Mouse (Mus musculus) kidney, embryonic 14.5 days (tissue): ENCODE results near the gene Gpx6. TPM values are rescaled to one million over a fixed set of nuclear protein-coding genes. Genes with fewer than 3 reads are reported as not detected.

Experiments
- ATAC-seq: fragments of 200-750 bp; cut with Nextera tagmentation; 2 replicates; pipeline ENCODE4 v1.8.0; 2017; ENCODE audit warnings: moderate number of reproducible peaks, mild to moderate bottlenecking, moderate TSS enrichment, moderate library complexity; ENCODE audit not compliant: low FRiP score, low TSS enrichment
- H3K27ac ChIP-seq: fragments of 300-500 bp; sonication (generic); 2 replicates; pipeline ENCODE4 v1.5.1; 2014; ENCODE audit warnings: low read depth, mild to moderate bottlenecking, low read length, moderate library complexity, mixed read lengths
- H3K27me3 ChIP-seq: fragments of 300-500 bp; sonication (generic); 2 replicates; pipeline ENCODE4 v1.6.1; 2014; ENCODE audit warnings: mild to moderate bottlenecking, low read length; ENCODE audit not compliant: control insufficient read depth, insufficient read depth
- H3K36me3 ChIP-seq: fragments of 300-500 bp; sonication (generic); 2 replicates; pipeline ENCODE4 v1.6.1; 2014; ENCODE audit warnings: low read length, mixed read lengths; ENCODE audit not compliant: control insufficient read depth, insufficient read depth
- H3K4me1 ChIP-seq: fragments of 300-500 bp; sonication (generic); 2 replicates; pipeline ENCODE4 v1.6.1; 2014; ENCODE audit warnings: low read length, mixed read lengths; ENCODE audit not compliant: control insufficient read depth, insufficient read depth
- H3K4me2 ChIP-seq: fragments of 300-500 bp; sonication (generic); replicated peaks from 2 replicates; pipeline ENCODE4 v1.6.1; 2014; ENCODE audit warnings: low read depth, mild to moderate bottlenecking, low read length
- H3K4me3 ChIP-seq: fragments of 300-500 bp; sonication (generic); 2 replicates; pipeline ENCODE4 v1.5.1; 2014; ENCODE audit warnings: mild to moderate bottlenecking, low read length
- H3K9ac ChIP-seq: fragments of 300-500 bp; sonication (generic); 2 replicates; pipeline ENCODE4 v1.6.1; 2014; ENCODE audit warnings: low read depth, mild to moderate bottlenecking, low read length, moderate library complexity
- H3K9me3 ChIP-seq: fragments of 300-500 bp; sonication (generic); 2 replicates; pipeline ENCODE4 v1.6.1; 2016; ENCODE audit warnings: low read length; ENCODE audit not compliant: control insufficient read depth
- WGBS: fragments of 180-500 bp; shearing (Covaris S2); extraction: QIAGEN DNeasy Blood & Tissue Kit; methylation state at CpG from one replicate; pipeline ENCODE4 v1.1.7; 2014; 5-methylcytosine and 5-hydroxymethylcytosine counted together
- polyA plus RNA-seq: library from polyadenylated mRNA; unstranded; fragments of >200 nt; fragmentation: Nextera tagmentation; extraction: Ambion mirVana; gene quantifications from 2 replicates; pipeline ENCODE4 v1.2.1, GENCODE M21; 2014

The Gpx6 gene
- polyA plus RNA-seq, 1 experiment from 2014 or later, result 3.9 TPM

DNA sequence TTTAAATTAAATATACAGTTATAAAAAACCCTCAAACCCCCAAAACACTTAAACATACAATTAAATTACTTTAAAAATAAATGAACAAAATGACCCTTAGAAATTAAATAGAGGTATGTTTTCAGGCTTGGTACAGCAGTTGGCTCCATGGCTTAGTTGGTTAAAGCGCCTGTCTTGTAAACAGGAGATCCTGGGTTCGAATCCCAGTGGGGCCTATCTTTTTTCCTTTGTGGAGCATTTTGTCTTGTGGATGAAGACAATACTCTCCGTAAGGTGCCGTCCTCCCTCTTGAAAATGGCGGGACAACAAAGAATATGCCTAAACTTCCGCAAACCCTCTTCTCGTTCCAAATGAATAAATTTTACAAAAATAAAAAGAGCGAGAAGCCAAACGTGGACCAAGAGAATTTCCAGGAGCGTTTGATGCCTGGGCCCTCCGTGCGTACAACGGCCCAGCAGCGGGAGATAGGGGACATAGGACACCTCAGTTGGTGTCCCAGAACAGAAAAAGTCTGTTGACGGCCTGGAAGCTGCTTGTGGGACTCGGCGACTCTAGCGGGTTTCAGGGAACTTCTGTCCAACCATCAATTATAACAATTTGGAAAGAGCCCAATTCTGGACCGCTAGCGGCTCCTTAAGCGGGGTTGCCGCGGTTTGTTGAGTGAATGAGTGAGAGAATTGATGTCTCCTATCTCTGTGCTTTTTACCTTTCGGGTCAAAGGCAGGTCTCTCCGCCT, 35.9 kb upstream of the Gpx6 start:
- Histone ChIP-seq H3K4me1 (no peaks in the 10 kb centered on the region), H3K9ac (peak overlapping the region; percentile 50; the same call in 1 of the 2 replicates), H3K27ac (no peak overlapping the region), H3K4me3 (peak overlapping the region; percentile 49), H3K27me3 (peaks cover 3% of the 10 kb centered on the region; the same call in 1 of the 2 replicates), H3K9me3 (no peaks in the 10 kb centered on the region), H3K36me3 (no peaks in the 10 kb centered on the region), H3K4me2 (peak overlapping the region; percentile 76)
- ATAC-seq, result peak; percentile 79
- under 1% methylated on average over 25 of the region's 25 CpGs for WGBS

DNA sequence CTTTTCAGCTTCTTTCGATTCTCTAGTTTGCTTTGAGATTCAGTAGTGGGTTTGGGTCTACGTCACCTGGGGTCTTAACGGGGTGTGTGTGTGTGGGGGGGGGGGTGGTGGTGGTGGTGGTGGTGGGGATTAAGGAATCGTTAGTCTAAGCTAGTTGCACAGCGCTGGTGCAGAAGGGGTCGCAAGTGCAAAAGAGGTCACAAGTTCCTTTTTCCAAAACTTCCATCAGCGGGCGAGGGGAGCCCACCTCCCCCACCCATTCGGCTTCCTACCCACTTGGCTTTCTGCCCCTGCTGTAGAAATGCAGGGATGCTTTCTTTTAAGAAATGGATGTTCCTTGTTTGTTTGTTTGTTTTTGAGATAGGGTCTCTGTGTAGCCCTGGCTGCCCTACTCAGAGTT, 35.4 kb upstream of the Gpx6 start:
- H3K27ac ChIP-seq, result no peak overlapping the region
- peaks cover 3% of the 10 kb centered on the region for H3K27me3 ChIP-seq
- no peaks in the 10 kb centered on the region for H3K9me3 ChIP-seq
- H3K36me3 ChIP-seq, result no peaks in the 10 kb centered on the region
- peak overlapping the region; percentile 49 for H3K4me3 ChIP-seq
- ATAC-seq, result no peak
- no peaks in the 10 kb centered on the region for H3K4me1 ChIP-seq
- peak overlapping the region; percentile 76 for H3K4me2 ChIP-seq
- H3K9ac ChIP-seq, result peak overlapping the region; percentile 50
- 3% methylated on average over 9 of the region's 9 CpGs for WGBS

DNA sequence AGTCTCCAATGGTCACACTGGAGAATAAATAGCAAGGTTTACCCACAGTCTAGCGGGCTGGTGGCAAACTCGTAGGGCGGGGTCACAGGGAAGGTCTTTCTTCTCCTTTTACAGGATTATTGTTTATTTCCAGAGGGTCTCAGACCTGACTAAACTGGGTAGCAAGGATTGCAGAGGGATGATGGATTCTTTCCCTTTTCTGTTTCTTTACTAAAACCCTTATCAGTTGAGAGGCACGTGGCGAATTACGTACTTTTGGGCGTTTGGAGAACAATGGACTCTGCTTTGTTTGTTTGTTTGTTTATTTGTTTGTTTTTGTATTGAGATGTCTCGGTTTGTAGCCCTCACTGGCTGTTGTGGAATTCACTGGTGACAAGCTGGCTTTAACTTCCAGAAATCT, 32.8 kb upstream of the Gpx6 start:
- Histone ChIP-seq H3K9ac (peak overlapping the region; percentile 42; the same call in 1 of the 2 replicates), H3K27ac (no peak overlapping the region)
- no peak for ATAC-seq

DNA sequence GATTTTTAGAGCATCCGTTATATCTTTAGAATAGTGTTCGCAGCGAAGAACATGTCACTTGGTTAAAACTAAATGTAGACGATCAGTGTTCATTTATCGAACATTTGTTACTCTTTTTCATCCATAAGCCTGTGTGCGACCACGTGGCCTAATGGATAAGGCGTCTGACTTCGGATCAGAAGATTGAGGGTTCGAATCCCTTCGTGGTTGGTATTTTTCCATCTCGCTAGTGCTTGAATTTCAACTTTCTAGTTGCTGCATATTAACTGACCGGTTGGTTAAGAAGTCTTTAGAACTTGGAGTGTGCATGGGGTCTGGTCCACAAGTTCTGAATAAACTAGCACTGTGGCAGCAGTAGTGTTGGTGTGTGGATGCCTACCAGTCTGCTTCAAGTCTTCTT, 32.4 kb upstream of the Gpx6 start:
- Histone ChIP-seq H3K4me1 (no peaks in the 10 kb centered on the region), H3K27me3 (peaks cover 3% of the 10 kb centered on the region), H3K4me3 (peak overlapping the region; percentile 47), H3K4me2 (peak overlapping the region; percentile 54), H3K36me3 (no peaks in the 10 kb centered on the region), H3K9me3 (no peaks in the 10 kb centered on the region), H3K27ac (no peak overlapping the region), H3K9ac (peak overlapping the region; percentile 42; the same call in 1 of the 2 replicates)
- WGBS, result 1% methylated on average over 13 of the region's 13 CpGs
- peak; percentile 66 for ATAC-seq

More for the DNA sequence above, 32.8 kb upstream of the Gpx6 start:
- H3K4me2 ChIP-seq, result peak overlapping the region; percentile 54
- peaks cover 3% of the 10 kb centered on the region for H3K27me3 ChIP-seq
- no peaks in the 10 kb centered on the region for H3K9me3 ChIP-seq
- H3K36me3 ChIP-seq, result no peaks in the 10 kb centered on the region
- WGBS, result 8% methylated on average over 8 of the region's 8 CpGs
- no peaks in the 10 kb centered on the region for H3K4me1 ChIP-seq
- H3K4me3 ChIP-seq, result peak overlapping the region; percentile 47

DNA sequence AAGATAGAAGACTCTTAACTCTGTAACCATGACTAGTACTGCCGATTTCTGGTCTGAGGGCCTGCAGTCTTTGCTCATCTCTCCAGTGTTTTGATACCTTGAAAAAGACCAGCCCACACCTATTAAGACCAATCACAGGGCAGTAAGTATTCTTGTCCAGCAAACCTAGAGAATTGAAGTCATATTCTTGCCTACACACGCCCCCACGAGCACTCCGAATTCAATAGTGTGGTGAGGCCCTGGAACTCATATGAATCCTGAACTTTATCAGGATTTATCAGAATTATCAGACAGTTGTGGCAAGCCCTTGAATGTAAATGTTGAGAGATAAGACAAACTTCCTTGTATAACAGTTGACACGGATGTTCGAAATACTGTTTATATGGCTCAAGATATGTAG, 19.3 kb upstream of the Gpx6 start, which contains the start of gene Gpx5:
Gpx5 (minus strand) TSS at position 101 of the 400 bp plus-strand sequence.
- no peaks in the 10 kb centered on the region for H3K4me1 ChIP-seq
- no peak within 1 kb of the TSS for H3K4me3 ChIP-seq
- H3K9ac ChIP-seq, result no peak within 1 kb of the TSS
- no peak within 1 kb of the TSS for H3K27ac ChIP-seq
- ATAC-seq, result no peak
- no peaks in the 10 kb centered on the region for H3K27me3 ChIP-seq
- H3K4me2 ChIP-seq, result no peak within 1 kb of the TSS
- no peaks in the 10 kb centered on the region for H3K36me3 ChIP-seq
- no peaks in the 10 kb centered on the region for H3K9me3 ChIP-seq
- 93% methylated on average over 6 of the region's 6 CpGs for WGBS

DNA sequence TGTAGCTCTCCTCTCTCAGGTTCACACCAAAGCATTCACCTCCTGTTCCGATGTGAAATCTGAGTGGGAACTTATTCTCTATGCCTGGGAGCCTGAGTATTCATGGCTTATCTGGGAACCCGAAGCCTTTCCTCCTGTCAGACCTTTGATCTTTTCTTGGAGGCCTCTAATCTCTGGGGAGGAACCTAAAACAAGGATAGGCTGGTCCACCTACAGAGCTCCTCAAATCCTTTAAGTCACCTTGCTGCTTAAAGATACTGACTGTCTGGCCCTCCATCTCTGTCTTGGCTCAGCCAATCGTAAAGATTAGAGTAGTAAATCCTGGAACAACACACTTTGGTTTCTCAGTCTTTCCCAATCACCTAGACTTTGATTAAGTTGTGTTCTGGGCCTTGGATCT, 13.4 kb upstream of the Gpx6 start:
- no peak for ATAC-seq
- Histone ChIP-seq H3K4me2 (no peak overlapping the region), H3K4me3 (no peak overlapping the region), H3K9me3 (no peaks in the 10 kb centered on the region), H3K27ac (no peak overlapping the region), H3K9ac (no peak overlapping the region), H3K4me1 (no peaks in the 10 kb centered on the region), H3K27me3 (no peaks in the 10 kb centered on the region), H3K36me3 (no peaks in the 10 kb centered on the region)
- 21% methylated on average over 3 of the region's 3 CpGs for WGBS

DNA sequence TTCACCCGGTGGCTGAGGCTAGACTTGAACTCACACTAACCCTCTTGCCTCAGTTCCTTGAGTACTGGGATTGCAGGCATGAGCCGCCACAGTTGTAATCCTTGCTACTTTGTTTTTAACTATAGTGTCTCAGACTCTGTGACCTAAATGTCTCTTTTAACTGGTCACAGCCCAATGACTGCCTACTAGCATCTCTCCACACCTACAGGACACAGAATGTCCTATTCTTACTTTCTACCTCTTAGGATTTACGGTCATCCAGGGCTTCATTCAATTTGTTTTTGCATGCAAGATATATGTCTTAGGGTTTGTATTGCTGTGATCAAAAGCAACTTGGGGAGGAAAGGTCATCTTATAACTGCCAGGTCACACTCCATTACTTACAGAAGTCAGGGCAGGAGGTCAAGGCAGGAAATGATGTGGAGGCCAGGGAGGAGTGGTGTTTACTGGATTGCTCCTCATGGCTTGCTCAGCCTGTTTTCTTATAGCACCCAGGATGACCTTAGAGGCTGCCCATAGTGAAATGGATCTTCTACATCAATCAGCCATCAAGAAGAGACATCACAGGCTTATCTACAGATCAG, 7.3 kb upstream of the Gpx6 start:
- Histone ChIP-seq H3K4me2 (no peak overlapping the region), H3K36me3 (no peaks in the 10 kb centered on the region), H3K27me3 (no peaks in the 10 kb centered on the region), H3K4me1 (no peaks in the 10 kb centered on the region), H3K27ac (no peak overlapping the region), H3K9me3 (no peaks in the 10 kb centered on the region), H3K4me3 (no peak overlapping the region), H3K9ac (no peak overlapping the region)
- peak; percentile 83 for ATAC-seq
- 10% methylated on average over 3 of the region's 3 CpGs for WGBS

DNA sequence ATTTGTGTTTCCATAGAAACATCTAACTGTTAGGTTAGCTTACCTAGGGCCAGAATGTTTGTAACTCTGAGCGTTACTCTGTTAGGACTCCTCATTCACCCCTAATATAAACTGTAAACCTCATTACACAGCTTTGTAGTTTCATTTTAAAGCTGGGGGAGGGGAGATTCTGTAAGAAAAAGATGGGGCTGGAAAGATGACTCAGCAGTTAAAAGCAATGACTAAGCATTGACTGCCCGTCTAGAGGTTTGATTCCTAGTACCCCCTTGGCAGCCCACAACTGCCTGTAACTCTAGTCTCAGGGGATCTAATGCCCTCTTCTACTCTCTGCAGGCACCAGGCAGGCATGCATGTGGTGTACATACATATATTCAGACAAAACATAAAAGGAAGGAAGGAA, 2.1 kb upstream of the Gpx6 start:
- H3K27me3 ChIP-seq, result no peaks in the 10 kb centered on the region
- 56% methylated on average over 2 of the region's 2 CpGs for WGBS
- no peak overlapping the region for H3K4me3 ChIP-seq
- H3K4me2 ChIP-seq, result no peak overlapping the region
- no peak overlapping the region for H3K27ac ChIP-seq
- no peak for ATAC-seq
- H3K4me1 ChIP-seq, result peaks cover 3% of the 10 kb centered on the region; the same call in 1 of the 2 replicates
- H3K9ac ChIP-seq, result no peak overlapping the region
- no peaks in the 10 kb centered on the region for H3K36me3 ChIP-seq
- H3K9me3 ChIP-seq, result no peaks in the 10 kb centered on the region

DNA sequence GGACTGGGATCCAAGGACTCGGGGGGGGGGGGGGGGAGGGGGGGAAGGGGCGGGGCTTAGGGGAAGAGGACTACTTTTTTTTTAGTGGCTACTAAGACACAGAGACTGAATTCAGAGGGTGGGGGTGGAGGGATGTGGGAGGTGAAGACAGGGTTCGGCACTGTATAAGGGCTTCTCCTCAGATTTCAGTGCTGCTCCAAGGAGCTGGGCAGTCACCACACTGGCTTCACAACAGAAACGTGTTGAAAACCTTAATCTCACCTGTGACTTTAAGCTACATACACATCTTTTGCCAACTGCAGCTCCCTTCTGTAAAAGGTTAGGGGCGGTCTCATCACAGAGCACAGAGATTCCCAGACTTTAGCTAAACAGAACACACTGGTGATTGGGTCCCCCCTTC, 929 bp downstream of the Gpx6 start:
- no peak overlapping the region for H3K27ac ChIP-seq
- no peaks in the 10 kb centered on the region for H3K36me3 ChIP-seq
- H3K27me3 ChIP-seq, result no peaks in the 10 kb centered on the region
- peak; percentile 63; the same call in 1 of the 2 replicates for ATAC-seq
- H3K4me2 ChIP-seq, result no peak overlapping the region
- peaks cover 3% of the 10 kb centered on the region; the same call in 1 of the 2 replicates for H3K4me1 ChIP-seq
- no peak overlapping the region for H3K9ac ChIP-seq
- H3K9me3 ChIP-seq, result no peaks in the 10 kb centered on the region
- no peak overlapping the region for H3K4me3 ChIP-seq
- WGBS, result 28% methylated on average over 4 of the region's 5 CpGs
